Mouse (Mus musculus): ENCODE data around the gene 1700015F17Rik.

DNA sequence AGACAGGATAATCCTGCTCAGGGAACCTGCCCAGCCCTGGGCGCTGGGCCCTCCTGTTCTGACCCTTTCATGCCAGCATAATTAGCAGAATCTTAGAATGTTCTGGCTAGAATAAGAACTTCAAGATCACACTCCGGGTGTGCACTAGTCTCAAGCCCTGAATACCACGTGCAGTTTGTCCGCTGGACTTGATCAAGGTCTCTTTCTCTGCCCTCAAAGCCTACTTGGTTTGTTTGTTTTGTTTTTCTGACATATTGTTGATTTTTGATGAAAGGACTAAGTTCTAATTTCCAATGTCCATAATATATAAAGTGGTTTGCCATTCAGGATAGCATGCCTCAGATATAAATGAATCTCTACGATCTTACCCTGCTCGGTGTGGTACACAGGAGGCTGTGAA, at the start of gene 1700015F17Rik:
- no peak for TF ChIP-seq CTCF (IDR thresholded peaks at IDR 0.05; ENCODE audit: low read depth)
- no peak for TF ChIP-seq EP300 (optimal IDR thresholded peaks at IDR 0.05)
